Mouse (Mus musculus) heart, embryonic 14.5 days (tissue): ENCODE results near the gene Tnnt1. TPM values are rescaled to one million over a fixed set of nuclear protein-coding genes. Genes with fewer than 3 reads are reported as not detected.

Experiments
- ATAC-seq: fragments of 200-750 bp; cut with Nextera tagmentation; 2 replicates; pipeline ENCODE4 v1.8.0; 2017; ENCODE audit warnings: low read depth, moderate TSS enrichment; ENCODE audit not compliant: insufficient number of reproducible peaks, insufficient read depth, low FRiP score
- H3K27ac ChIP-seq, 2 experiments: fragments of 200-500 bp in 1 of 2; fragments of 300-500 bp in 1 of 2; sonication (generic) in 1 of 2; replicated peaks in 1 of 2; 2 replicates each; pipeline ENCODE4 v1.5.1; 2012 to 2014; ENCODE audit warnings: low read depth in 2 of 2, low read length in 2 of 2, control low read depth in 1 of 2, mild to moderate bottlenecking in 1 of 2, mixed read lengths in 1 of 2; ENCODE audit not compliant: control insufficient read depth in 1 of 2, insufficient read depth in 1 of 2
- H3K27me3 ChIP-seq: fragments of 300-500 bp; sonication (generic); 2 replicates; pipeline ENCODE4 v1.6.1; 2014; ENCODE audit warnings: mild to moderate bottlenecking, low read length, control low read depth; ENCODE audit not compliant: control insufficient read depth, insufficient read depth
- H3K36me3 ChIP-seq: fragments of 300-500 bp; sonication (generic); 2 replicates; pipeline ENCODE4 v1.6.1; 2014; ENCODE audit warnings: mild to moderate bottlenecking, control low read depth, low read length, mixed read lengths; ENCODE audit not compliant: control insufficient read depth, insufficient read depth
- H3K4me1 ChIP-seq, 2 experiments: fragments of 200-500 bp in 1 of 2; fragments of 300-500 bp in 1 of 2; sonication (generic) in 1 of 2; 2 replicates each; pipeline ENCODE4 v1.6.1; 2012 to 2014; ENCODE audit warnings: low read length in 2 of 2, control low read depth in 1 of 2, mixed read lengths in 1 of 2; ENCODE audit not compliant: control insufficient read depth in 2 of 2, insufficient read depth in 2 of 2
- H3K4me2 ChIP-seq: fragments of 300-500 bp; sonication (generic); 2 replicates; pipeline ENCODE4 v1.6.1; 2014; ENCODE audit warnings: mild to moderate bottlenecking, low read length
- H3K4me3 ChIP-seq, 2 experiments: fragments of 200-500 bp in 1 of 2; fragments of 300-500 bp in 1 of 2; sonication (generic) in 1 of 2; 2 replicates each; pipeline ENCODE4 v1.5.1; 2012 to 2014; ENCODE audit warnings: low read length in 2 of 2, mild to moderate bottlenecking in 2 of 2, control low read depth in 1 of 2, low read depth in 1 of 2, moderate library complexity in 1 of 2; ENCODE audit not compliant: control insufficient read depth in 1 of 2, insufficient read depth in 1 of 2
- H3K9ac ChIP-seq: fragments of 300-500 bp; sonication (generic); 2 replicates; pipeline ENCODE4 v1.6.1; 2014; ENCODE audit warnings: mild to moderate bottlenecking, low read length
- H3K9me3 ChIP-seq: fragments of 300-500 bp; sonication (generic); 2 replicates; pipeline ENCODE4 v1.6.1; 2016; ENCODE audit warnings: low read length, control low read depth; ENCODE audit not compliant: control insufficient read depth
- whole genome bisulfite sequencing: fragments of 180-500 bp; shearing (Covaris S2); extraction: QIAGEN DNeasy Blood & Tissue Kit; methylation state at CpG from one replicate; pipeline ENCODE4 v1.1.7; 2014; 5-methylcytosine and 5-hydroxymethylcytosine counted together
- polyA plus RNA-seq: library from polyadenylated mRNA; unstranded; fragments of >200 nt; fragmentation: Nextera tagmentation; extraction: Ambion mirVana; gene quantifications from 2 replicates; pipeline ENCODE4 v1.2.1, GENCODE M21; 2014

Gene Tnnt1
- polyA plus RNA-seq, 1 experiment from 2014 or later, result 479 TPM

GRCm38 (mm10) chr7:4508062-4508738 lies 8.0 kb downstream of the Tnnt1 start:
- Histone ChIP-seq H3K27me3 (no peaks in the 10 kb centered on the region), H3K9me3 (no peaks in the 10 kb centered on the region), H3K36me3 (peaks cover 32% of the 10 kb centered on the region), H3K9ac (peak overlapping the region; percentile 68), H3K4me3 (no peak overlapping the region), H3K4me2 (peak overlapping the region; percentile 59; the same call in 1 of the 2 replicates), H3K27ac (0 out of 4 replicates have a peak overlapping the region, but pooled peaks of 1 of the 2 experiments have one; percentile 28), H3K4me1 (peaks cover 28 to 43% of the 10 kb centered on the region in 2 experiments)
- no peak for ATAC-seq
- WGBS, result 65% methylated on average over 21 of the region's 32 CpGs

GRCm38 (mm10) chr7:4507220-4507619 lies 9.0 kb downstream of the Tnnt1 start:
- 65% methylated on average over 3 of the region's 4 CpGs for WGBS
- Histone ChIP-seq H3K4me2 (no peak overlapping the region), H3K27ac (no peak overlapping the region)

GRCm38 (mm10) chr7:4504646-4505435 lies 11.3 kb downstream of the Tnnt1 start:
- Histone ChIP-seq H3K4me2 (no peak overlapping the region), H3K9ac (no peak overlapping the region), H3K4me1 (peaks cover 10 to 21% of the 10 kb centered on the region in 2 experiments), H3K36me3 (peaks cover 32% of the 10 kb centered on the region), H3K27me3 (no peaks in the 10 kb centered on the region), H3K9me3 (no peaks in the 10 kb centered on the region), H3K27ac (peak overlapping the region; percentile 49 to 61; a peak in 3 of 4 replicates), H3K4me3 (no peak overlapping the region)
- 39% methylated on average over 11 of the region's 11 CpGs for WGBS
- no peak for ATAC-seq

More at GRCm38 (mm10) chr7:4507220-4507619, 9.0 kb downstream of the Tnnt1 start:
- Histone ChIP-seq H3K27me3 (no peaks in the 10 kb centered on the region), H3K9me3 (no peaks in the 10 kb centered on the region), H3K36me3 (peaks cover 32% of the 10 kb centered on the region), H3K4me1 (peaks cover 28 to 34% of the 10 kb centered on the region in 2 experiments), H3K9ac (no peak overlapping the region), H3K4me3 (no peak overlapping the region)
- ATAC-seq, result no peak

GRCm38 (mm10) chr7:4503858-4504257 lies 12.3 kb downstream of the Tnnt1 start:
- no peak for ATAC-seq
- Histone ChIP-seq H3K9ac (no peak overlapping the region), H3K4me3 (no peak overlapping the region), H3K4me2 (no peak overlapping the region), H3K36me3 (peaks cover 37% of the 10 kb centered on the region), H3K4me1 (peaks cover 15 to 23% of the 10 kb centered on the region in 2 experiments), H3K27me3 (no peaks in the 10 kb centered on the region), H3K9me3 (no peaks in the 10 kb centered on the region), H3K27ac (peak overlapping the region; percentile 49 to 61; a peak in 1 of 4 replicates)
- WGBS, result 78% methylated on average over 5 of the region's 5 CpGs

- no peak overlapping the region for H3K4me2 ChIP-seq
- peaks cover 34% of the 10 kb centered on the region for H3K36me3 ChIP-seq
- 74% methylated on average over 4 of the region's 4 CpGs for WGBS
- ATAC-seq, result no peak
- H3K27me3 ChIP-seq, result no peaks in the 10 kb centered on the region
- peaks cover 17 to 27% of the 10 kb centered on the region in 2 experiments for H3K4me1 ChIP-seq
- peak overlapping the region in 1 of 2 experiments; percentile 94; a peak in 1 of 4 replicates for H3K27ac ChIP-seq
- no peak overlapping the region for H3K9ac ChIP-seq
- no peak overlapping the region for H3K4me3 ChIP-seq
- H3K9me3 ChIP-seq, result no peaks in the 10 kb centered on the region
These were observed 13.1 kb downstream of the Tnnt1 start for GRCm38 (mm10) chr7:4503100-4503499.

- peak overlapping the region; percentile 94 to 98; a peak in 3 of 4 replicates for H3K27ac ChIP-seq
- H3K4me2 ChIP-seq, result peak overlapping the region; percentile 90
- peak overlapping the region; percentile 84 to 88 for H3K4me3 ChIP-seq
- H3K27me3 ChIP-seq, result no peaks in the 10 kb centered on the region
- ATAC-seq, result no peak
- H3K9me3 ChIP-seq, result no peaks in the 10 kb centered on the region
- H3K4me1 ChIP-seq, result peaks cover 22 to 33% of the 10 kb centered on the region in 2 experiments
- H3K36me3 ChIP-seq, result peaks cover 34% of the 10 kb centered on the region
- 8% methylated on average over 14 of the region's 14 CpGs for WGBS
- peak overlapping the region; percentile 96; the same call in 1 of the 2 replicates for H3K9ac ChIP-seq
These were observed 13.6 kb downstream of the Tnnt1 start for GRCm38 (mm10) chr7:4502421-4503090.
